Mouse (Mus musculus) ES-E14 (cell line): ENCODE measurements at regions not wholly inside any gene's neighbourhood (a gene's known extent, or its start where the extent isn't known, plus 50 kb on each side); places are given as distances from the start of the nearest gene placed in this dataset.

Experiments used
- CHD2 ChIP-seq: IDR thresholded peaks from 2 replicates; pipeline ENCODE4 v1.6.1; 2014; ENCODE audit warnings: mild to moderate bottlenecking, low read depth, low read length, inconsistent platforms
- MAFK ChIP-seq: IDR thresholded peaks from 2 replicates; pipeline ENCODE4 v1.6.1; 2014; ENCODE audit warnings: mild to moderate bottlenecking, low read depth, low read length, inconsistent platforms; ENCODE audit not compliant: insufficient read depth

- TF ChIP-seq MAFK (no peak), CHD2 (no peak)
Observed at GRCm38 (mm10) chr9:120706562-120707198, 135.4 kb downstream of the Rpl14 start.
